Mouse (Mus musculus) CH12F3 (cell line): ENCODE data around the gene Olfr344.

Source experiments
- in situ Hi-C: fragments of 300-500 bp; cut with MboI; formaldehyde crosslinking; loops from 2 replicates; pipeline ENCODE4 v1.14.3; 2020; ENCODE audit warnings: low sequenced_read_pairs

Olfr344 gene

DNA sequence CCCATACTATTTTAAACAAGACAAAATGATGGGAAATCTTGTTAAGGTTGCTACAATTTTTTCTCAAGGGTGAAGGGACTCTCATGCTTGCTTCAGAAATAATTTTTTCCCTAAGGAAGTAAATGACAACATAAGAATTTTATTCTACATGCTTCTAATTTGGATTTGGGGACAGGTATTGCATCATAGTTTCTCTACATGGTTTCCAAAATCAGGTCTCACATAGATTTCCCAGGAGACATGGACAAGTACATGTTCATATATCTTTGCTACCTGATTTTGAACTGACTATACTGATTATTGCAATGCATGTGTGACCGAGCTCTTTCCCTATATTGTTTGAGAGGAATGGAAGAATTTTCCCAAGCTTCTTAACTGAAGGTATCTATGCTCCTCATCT is at the start of gene Olfr344:
TSS of gene Olfr344 (plus strand) at position 301 of the 400 bp plus-strand sequence.
- in situ Hi-C loops = no loop called here

DNA sequence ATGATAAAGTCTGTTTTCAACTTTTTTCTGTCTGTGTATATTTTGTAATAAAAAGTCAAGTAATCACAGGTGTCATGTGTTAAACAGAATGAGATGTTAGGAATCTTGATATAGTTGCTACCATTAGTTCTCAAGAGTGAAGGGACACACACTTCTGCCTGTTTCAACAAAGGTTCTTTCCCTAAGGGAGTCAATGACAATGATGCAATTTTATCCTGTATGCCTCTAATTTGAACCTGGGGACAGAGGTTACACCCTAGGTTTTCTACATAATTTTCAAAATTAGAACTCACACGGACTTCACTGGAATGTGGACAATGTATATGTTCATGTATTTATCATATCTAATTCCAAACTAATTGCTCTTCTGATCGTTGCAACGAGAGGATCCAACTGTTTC is 41.8 kb upstream of the Olfr344 start, which contains the start of gene Olfr342:
TSS of gene Olfr342 (plus strand) at position 301 of the 400 bp plus-strand sequence.
- in situ Hi-C loops = no loop called here

DNA sequence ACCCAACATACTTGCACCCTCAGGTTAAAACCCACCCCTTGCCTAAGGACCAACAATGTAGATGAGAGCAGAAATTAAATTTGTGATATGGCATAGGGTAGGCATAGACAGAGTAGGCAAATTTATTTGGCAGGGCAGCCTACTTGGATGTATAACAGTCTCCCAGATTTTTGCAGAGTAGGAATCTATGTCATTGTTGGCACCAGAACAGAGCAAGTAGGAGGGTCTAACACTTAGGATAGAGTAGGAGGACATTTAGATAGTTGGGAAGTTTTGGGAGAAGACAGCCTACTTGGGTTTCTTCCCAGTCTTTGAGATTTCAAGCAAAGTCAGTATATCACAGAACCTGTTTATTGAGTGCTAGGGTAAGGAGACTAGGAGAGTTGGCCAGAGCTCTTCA is 1.3 kb upstream of the Olfr344 start:
- in situ Hi-C loops = no loop called here

DNA sequence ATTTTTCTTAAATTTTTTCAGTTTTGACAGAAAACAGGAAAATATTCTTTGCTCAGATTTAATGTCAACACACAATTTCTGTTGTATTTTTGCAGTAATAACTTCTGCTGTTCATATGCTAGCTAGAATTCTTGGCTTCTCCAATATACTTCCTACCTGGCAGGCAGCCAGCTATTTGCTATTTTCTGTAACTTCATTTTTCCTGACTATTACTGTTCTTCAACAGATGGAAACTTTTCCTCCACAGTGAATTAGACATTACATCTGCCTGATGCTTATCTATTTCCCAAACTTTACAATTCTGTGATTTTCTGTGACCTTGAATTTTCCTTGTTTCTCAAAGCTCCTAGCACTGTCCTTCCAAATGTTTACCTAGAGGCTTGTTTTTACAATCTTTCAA is 560 bp downstream of the Olfr344 start:
- in situ Hi-C loops = no loop called here

DNA sequence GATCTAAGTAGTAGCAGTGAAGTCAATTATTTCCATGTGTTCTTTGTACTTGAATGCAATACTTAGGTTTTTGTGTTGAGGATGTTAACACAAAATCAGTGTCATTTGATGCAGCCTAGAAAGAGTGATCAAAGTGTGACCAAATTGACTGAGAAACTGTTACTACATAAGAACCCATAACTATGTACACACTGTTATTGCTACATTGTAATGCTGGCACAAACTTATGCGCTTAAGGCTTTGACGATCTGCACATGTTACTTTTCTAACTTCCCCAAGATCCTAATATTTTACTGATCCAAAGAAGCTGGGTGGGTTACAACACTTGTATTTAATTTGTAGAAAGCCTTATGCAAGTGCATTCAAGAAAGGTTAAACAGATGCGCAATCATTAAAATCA is 1.4 kb downstream of the Olfr344 start:
- in situ Hi-C loops = no loop called here
